In genomic region chr5:47921731-47922130, GRCm38 (mm10) we compare ENCODE assay signal across 18 mouse cellular contexts.
DNase-seq lines count a peak whose midpoint lies in the region; ATAC-seq and TF ChIP-seq lines count a peak whose summit lies in the region.
"Had no signal": no experiment of that assay in that cellular context is flagged by ENCODE, and none has a peak within 500 bp of the region (broad histone marks: within the 10 kb centered on the region; RNA-seq: fewer than 3 reads in every experiment).

No protein-coding gene starts in this region.

- H3ac ChIP-seq in C2C12 (ENCODE audit: control insufficient read depth, insufficient read length, low read depth) = no peak overlapping the region

- peak; percentile 43 for DNase-seq in NIH3T3 (ENCODE audit: low read depth)
- DNase-seq in layer of hippocampus, adult 18-20 months (ENCODE audit: low spot score in 2 of 2) = no peak
- no peak for DNase-seq in liver, embryonic 11.5 days (ENCODE audit: low spot score)
- DNase-seq: adrenal gland, adult 2 months; adrenal gland, postnatal 10 days; adrenal gland, postnatal 25 days; B cell, adult 2 months; cerebellum, adult 11-12 months; cerebellum, adult 2 months; cerebellum, adult 9-10 months; cerebellum, postnatal 10 days; cerebellum, postnatal 25 days had no signal

- no peaks in the 10 kb centered on the region for H3K79me3 ChIP-seq in C2C12 (ENCODE audit: low read depth)

- H3K9me3 ChIP-seq in midbrain, embryonic 13.5 days = no peaks in the 10 kb centered on the region
- no peaks in the 10 kb centered on the region for H3K9me3 ChIP-seq in liver, embryonic 11.5 days (ENCODE audit: control insufficient read depth, low read length)
- H3K9me3 ChIP-seq: embryonic facial prominence, embryonic 10.5 days; embryonic facial prominence, embryonic 12.5 days; forebrain, embryonic 13.5 days had no signal

- no peaks in the 10 kb centered on the region for H3K27me3 ChIP-seq in C2C12 (ENCODE audit: control insufficient read depth, insufficient read depth, insufficient read length)
- no peaks in the 10 kb centered on the region for H3K27me3 ChIP-seq in midbrain, embryonic 13.5 days
- H3K27me3 ChIP-seq in liver, embryonic 11.5 days (replicated peaks; ENCODE audit: control insufficient read depth, insufficient read depth, low read length) = no peaks in the 10 kb centered on the region
- H3K27me3 ChIP-seq: embryonic facial prominence, embryonic 12.5 days; forebrain, embryonic 13.5 days had no signal

- no peak overlapping the region for H3K4me3 ChIP-seq in C2C12 (ENCODE audit: insufficient read depth, poor library complexity, severe bottlenecking)
- H3K4me3 ChIP-seq in midbrain, embryonic 13.5 days (replicated peaks) = no peak overlapping the region
- H3K4me3 ChIP-seq in liver, embryonic 11.5 days (ENCODE audit: low read depth, low read length) = no peak overlapping the region
- H3K4me3 ChIP-seq: embryonic facial prominence, embryonic 10.5 days; embryonic facial prominence, embryonic 12.5 days; forebrain, embryonic 13.5 days had no signal

- no peaks in the 10 kb centered on the region for H3K36me3 ChIP-seq in C2C12 (ENCODE audit: control insufficient read depth, insufficient read depth)
- H3K36me3 ChIP-seq in midbrain, embryonic 13.5 days = no peaks in the 10 kb centered on the region
- H3K36me3 ChIP-seq in liver, embryonic 11.5 days (ENCODE audit: control insufficient read depth, insufficient read depth, low read length) = no peaks in the 10 kb centered on the region
- H3K36me3 ChIP-seq: embryonic facial prominence, embryonic 10.5 days; embryonic facial prominence, embryonic 12.5 days had no signal

- H3K9ac ChIP-seq in midbrain, embryonic 13.5 days (replicated peaks) = no peak overlapping the region
- no peak overlapping the region for H3K9ac ChIP-seq in liver, embryonic 11.5 days (ENCODE audit: low read depth, low read length)
- H3K9ac ChIP-seq: embryonic facial prominence, embryonic 12.5 days; forebrain, embryonic 13.5 days had no signal

- H3K27ac ChIP-seq in midbrain, embryonic 13.5 days = no peak overlapping the region
- no peak overlapping the region for H3K27ac ChIP-seq in liver, embryonic 11.5 days (ENCODE audit: low read depth, low read length)
- H3K27ac ChIP-seq: embryonic facial prominence, embryonic 10.5 days; embryonic facial prominence, embryonic 12.5 days; forebrain, embryonic 13.5 days had no signal

- WGBS in midbrain, embryonic 13.5 days = 84% methylated on average over 3 of the region's 3 CpGs
- 76% methylated on average over 3 of the region's 3 CpGs for WGBS in liver, embryonic 11.5 days

- TF ChIP-seq CTCF in C2C12 (IDR thresholded peaks at IDR 0.05; ENCODE audit: control insufficient read depth, insufficient read depth, insufficient read length) = no peak

- H3K79me2 ChIP-seq in C2C12 (ENCODE audit: control insufficient read depth, insufficient read depth) = no peaks in the 10 kb centered on the region

- no peak overlapping the region for H3K4me2 ChIP-seq in midbrain, embryonic 13.5 days (replicated peaks)
- no peak overlapping the region for H3K4me2 ChIP-seq in liver, embryonic 11.5 days
- H3K4me2 ChIP-seq: embryonic facial prominence, embryonic 12.5 days; forebrain, embryonic 13.5 days had no signal

- H3K4me1 ChIP-seq in midbrain, embryonic 13.5 days (replicated peaks) = no peaks in the 10 kb centered on the region
- H3K4me1 ChIP-seq in liver, embryonic 11.5 days (replicated peaks; ENCODE audit: control insufficient read depth, insufficient read depth, low read length) = no peaks in the 10 kb centered on the region
- H3K4me1 ChIP-seq: embryonic facial prominence, embryonic 10.5 days; embryonic facial prominence, embryonic 12.5 days; forebrain, embryonic 13.5 days had no signal

- ATAC-seq in midbrain, embryonic 13.5 days = no peak
- ATAC-seq in liver, embryonic 11.5 days (replicated peaks; ENCODE audit: low FRiP score) = no peak
- ATAC-seq: forebrain, embryonic 13.5 days; forebrain, embryonic 16.5 days had no signal

TF ChIP-seq in C2C12, 6 proteins besides CTCF, POLR2A, EP300 and RAD21:
- TF ChIP-seq MYOG (IDR thresholded peaks at IDR 0.05; ENCODE audit: control insufficient read depth, extremely low read depth, insufficient read length) = no peak
- peak; percentile 6 for TF ChIP-seq FOSL1 (IDR thresholded peaks at IDR 0.05; ENCODE audit: insufficient read depth, low read length, poor library complexity, severe bottlenecking)
TF ChIP-seq in C2C12: peak in this region for 1.
